Mouse (Mus musculus) lung, embryonic 16.5 days (tissue): Measurements from ENCODE around the gene Fgd3. TPM values are rescaled to one million over a fixed set of nuclear protein-coding genes. Genes with fewer than 3 reads are reported as not detected.

Source experiments
- ATAC-seq: fragments of 200-750 bp; cut with Nextera tagmentation; 2 replicates; pipeline ENCODE4 v1.8.0; 2017; ENCODE audit warnings: low read depth, mild to moderate bottlenecking, moderate library complexity
- H3K27ac ChIP-seq: fragments of 300-500 bp; sonication (generic); 2 replicates; pipeline ENCODE4 v1.5.1; 2014; ENCODE audit warnings: mild to moderate bottlenecking, control low read depth, low read length
- H3K27me3 ChIP-seq: fragments of 300-500 bp; sonication (generic); 2 replicates; pipeline ENCODE4 v1.6.1; 2014; ENCODE audit warnings: low read depth, low read length, mixed read lengths; ENCODE audit not compliant: control insufficient read depth, insufficient read depth
- H3K36me3 ChIP-seq: fragments of 300-500 bp; sonication (generic); 2 replicates; pipeline ENCODE4 v1.6.1; 2014; ENCODE audit warnings: low read length; ENCODE audit not compliant: control insufficient read depth, insufficient read depth
- H3K4me1 ChIP-seq: fragments of 300-500 bp; sonication (generic); replicated peaks from 2 replicates; pipeline ENCODE4 v1.6.1; 2014; ENCODE audit warnings: low read length, mixed read lengths; ENCODE audit not compliant: control insufficient read depth, insufficient read depth
- H3K4me2 ChIP-seq: fragments of 300-500 bp; sonication (generic); 2 replicates; pipeline ENCODE4 v1.6.1; 2014; ENCODE audit warnings: low read depth, low read length, control low read depth
- H3K4me3 ChIP-seq: fragments of 300-500 bp; sonication (generic); 2 replicates; pipeline ENCODE4 v1.5.1; 2014; ENCODE audit warnings: mild to moderate bottlenecking, low read length, control low read depth
- H3K9ac ChIP-seq: fragments of 300-500 bp; sonication (generic); 2 replicates; pipeline ENCODE4 v1.6.1; 2014; ENCODE audit warnings: low read length, control low read depth
- H3K9me3 ChIP-seq: fragments of 300-500 bp; sonication (generic); 2 replicates; pipeline ENCODE4 v1.6.1; 2016; ENCODE audit warnings: low read length; ENCODE audit not compliant: control insufficient read depth
- WGBS: fragments of 180-500 bp; shearing (Covaris S2); extraction: QIAGEN DNeasy Blood & Tissue Kit; methylation state at CpG from one replicate; pipeline ENCODE4 v1.1.7; 2014; 5-methylcytosine and 5-hydroxymethylcytosine counted together
- polyA plus RNA-seq: library from polyadenylated mRNA; unstranded; fragments of >200 nt; fragmentation: Nextera tagmentation; extraction: Ambion mirVana; gene quantifications from 2 replicates; pipeline ENCODE4 v1.2.1, GENCODE M21; 2015

The Fgd3 gene
- polyA plus RNA-seq, 1 experiment from 2014 or later, result 0.33 TPM

GRCm38 (mm10) chr13:49267645-49268044 is 52.5 kb downstream of the Fgd3 start:
- Histone ChIP-seq H3K9ac (no peak overlapping the region), H3K4me3 (no peak overlapping the region), H3K27ac (no peak overlapping the region), H3K27me3 (no peaks in the 10 kb centered on the region), H3K9me3 (no peaks in the 10 kb centered on the region), H3K36me3 (no peaks in the 10 kb centered on the region), H3K4me2 (no peak overlapping the region), H3K4me1 (no peaks in the 10 kb centered on the region)
- WGBS, result 27% methylated on average over 2 of the region's 2 CpGs
- ATAC-seq, result no peak

GRCm38 (mm10) chr13:49260036-49260722 is 59.9 kb downstream of the Fgd3 start:
- 71% methylated on average over 15 of the region's 15 CpGs for WGBS
- ATAC-seq, result no peak

GRCm38 (mm10) chr13:49257819-49258313 is 62.2 kb downstream of the Fgd3 start:
- Histone ChIP-seq H3K27ac (no peak overlapping the region), H3K36me3 (no peaks in the 10 kb centered on the region), H3K9me3 (no peaks in the 10 kb centered on the region), H3K4me3 (no peak overlapping the region), H3K27me3 (no peaks in the 10 kb centered on the region), H3K9ac (no peak overlapping the region), H3K4me2 (0 out of 2 replicates have a peak overlapping the region, but pooled peaks have one; percentile 8), H3K4me1 (no peaks in the 10 kb centered on the region)
- 56% methylated on average over 3 of the region's 3 CpGs for whole genome bisulfite sequencing
- ATAC-seq, result no peak

More at GRCm38 (mm10) chr13:49260036-49260722, 59.9 kb downstream of the Fgd3 start:
- no peak overlapping the region for H3K4me3 ChIP-seq
- no peaks in the 10 kb centered on the region for H3K36me3 ChIP-seq
- H3K4me1 ChIP-seq, result no peaks in the 10 kb centered on the region
- no peak overlapping the region for H3K9ac ChIP-seq
- no peaks in the 10 kb centered on the region for H3K9me3 ChIP-seq
- no peak overlapping the region for H3K27ac ChIP-seq
- H3K27me3 ChIP-seq, result no peaks in the 10 kb centered on the region
- H3K4me2 ChIP-seq, result no peak overlapping the region

GRCm38 (mm10) chr13:49252746-49253145 is 67.4 kb downstream of the Fgd3 start:
- no peaks in the 10 kb centered on the region for H3K9me3 ChIP-seq
- no peaks in the 10 kb centered on the region for H3K36me3 ChIP-seq
- no peak overlapping the region for H3K4me3 ChIP-seq
- H3K27me3 ChIP-seq, result peaks cover 11% of the 10 kb centered on the region
- H3K27ac ChIP-seq, result no peak overlapping the region
- no peak overlapping the region for H3K9ac ChIP-seq
- 82% methylated on average over 13 of the region's 13 CpGs for WGBS
- H3K4me1 ChIP-seq, result peaks cover 3% of the 10 kb centered on the region; the same call in 1 of the 2 replicates
- no peak overlapping the region for H3K4me2 ChIP-seq
- ATAC-seq, result no peak

GRCm38 (mm10) chr13:49252113-49252512 is 68.0 kb downstream of the Fgd3 start:
- 0 out of 2 replicates have a peak, but pooled peaks have one; percentile 21 for ATAC-seq

GRCm38 (mm10) chr13:49250716-49251517 is 69.2 kb downstream of the Fgd3 start:
- no peak for ATAC-seq
- Histone ChIP-seq H3K27me3 (peaks cover 22% of the 10 kb centered on the region), H3K36me3 (no peaks in the 10 kb centered on the region), H3K4me3 (no peak overlapping the region), H3K9ac (no peak overlapping the region), H3K4me1 (peaks cover 6% of the 10 kb centered on the region; the same call in 1 of the 2 replicates), H3K4me2 (no peak overlapping the region), H3K9me3 (no peaks in the 10 kb centered on the region), H3K27ac (no peak overlapping the region)
- 39% methylated on average over 4 of the region's 4 CpGs for WGBS

More at GRCm38 (mm10) chr13:49252113-49252512, 68.0 kb downstream of the Fgd3 start:
- no peak overlapping the region for H3K27ac ChIP-seq
- H3K9ac ChIP-seq, result no peak overlapping the region
- H3K27me3 ChIP-seq, result peaks cover 14% of the 10 kb centered on the region
- H3K9me3 ChIP-seq, result no peaks in the 10 kb centered on the region
- H3K4me2 ChIP-seq, result no peak overlapping the region
- H3K4me3 ChIP-seq, result no peak overlapping the region
- 47% methylated on average over 2 of the region's 2 CpGs for WGBS
- peaks cover 6% of the 10 kb centered on the region; the same call in 1 of the 2 replicates for H3K4me1 ChIP-seq
- no peaks in the 10 kb centered on the region for H3K36me3 ChIP-seq

GRCm38 (mm10) chr13:49249634-49250033 is 70.5 kb downstream of the Fgd3 start:
- no peak overlapping the region for H3K4me3 ChIP-seq
- no peak overlapping the region for H3K27ac ChIP-seq
- no peaks in the 10 kb centered on the region for H3K9me3 ChIP-seq
- H3K36me3 ChIP-seq, result no peaks in the 10 kb centered on the region
- no peak for ATAC-seq
- no peak overlapping the region for H3K9ac ChIP-seq
- H3K27me3 ChIP-seq, result peaks cover 22% of the 10 kb centered on the region
- no peak overlapping the region for H3K4me2 ChIP-seq
- 66% methylated on average over 2 of the region's 2 CpGs for WGBS
- peaks cover 6% of the 10 kb centered on the region; the same call in 1 of the 2 replicates for H3K4me1 ChIP-seq

GRCm38 (mm10) chr13:49248923-49249322 is 71.2 kb downstream of the Fgd3 start:
- no peak overlapping the region for H3K27ac ChIP-seq
- ATAC-seq, result no peak
- H3K4me2 ChIP-seq, result no peak overlapping the region
- H3K36me3 ChIP-seq, result no peaks in the 10 kb centered on the region
- peaks cover 6% of the 10 kb centered on the region; the same call in 1 of the 2 replicates for H3K4me1 ChIP-seq
- H3K27me3 ChIP-seq, result peaks cover 22% of the 10 kb centered on the region
- H3K9me3 ChIP-seq, result no peaks in the 10 kb centered on the region
- H3K9ac ChIP-seq, result no peak overlapping the region
- H3K4me3 ChIP-seq, result no peak overlapping the region
- WGBS, result 42% methylated on average over 3 of the region's 3 CpGs

- H3K4me1 ChIP-seq, result peaks cover 6% of the 10 kb centered on the region; the same call in 1 of the 2 replicates
- WGBS, result 13% methylated on average over 7 of the region's 8 CpGs
- peaks cover 22% of the 10 kb centered on the region for H3K27me3 ChIP-seq
- H3K9me3 ChIP-seq, result no peaks in the 10 kb centered on the region
- no peak within 1 kb of the TSS for H3K9ac ChIP-seq
- H3K4me3 ChIP-seq, result peak within 1 kb of the TSS; percentile 45
- H3K4me2 ChIP-seq, result peak within 1 kb of the TSS; percentile 82
- no peaks in the 10 kb centered on the region for H3K36me3 ChIP-seq
- no peak within 1 kb of the TSS for H3K27ac ChIP-seq
- ATAC-seq, result no peak
Observed at GRCm38 (mm10) chr13:49248467-49248862, 71.6 kb downstream of the Fgd3 start, which contains the start of gene Susd3. Susd3 (minus strand) TSS chr13:49248706.
